Mouse (Mus musculus) embryonic fibroblast, embryonic 13.5 days (primary cell): ENCODE results near the gene 1700001J03Rik. TPM values are rescaled to one million over a fixed set of nuclear protein-coding genes. Genes with fewer than 3 reads are reported as not detected.
"Not testable (repeated sequence)": the region's sequence is repeated elsewhere in the genome, so short reads cannot be mapped to it uniquely, and the experiment has no call there.

Experiments used
- H3K27ac ChIP-seq: 2 replicates; pipeline ENCODE4 v1.5.1; 2012; ENCODE audit warnings: low read length, control low read depth, inconsistent platforms; ENCODE audit not compliant: insufficient read depth
- H3K4me1 ChIP-seq: 2 replicates; pipeline ENCODE4 v1.6.1; 2011; ENCODE audit warnings: low read length; ENCODE audit not compliant: control insufficient read depth, insufficient read depth
- H3K4me3 ChIP-seq: 2 replicates; pipeline ENCODE4 v1.5.1; 2011; ENCODE audit warnings: mild to moderate bottlenecking, control low read depth, low read length; ENCODE audit not compliant: insufficient read depth
- CTCF ChIP-seq: IDR thresholded peaks from 2 replicates; pipeline ENCODE4 v1.5.1; 2011; ENCODE audit warnings: mild to moderate bottlenecking, control low read depth, low read length, moderate library complexity, borderline replicate concordance; ENCODE audit not compliant: insufficient read depth
- POLR2A ChIP-seq: IDR thresholded peaks from 2 replicates; pipeline ENCODE4 v1.6.1; 2011; ENCODE audit warnings: low read depth, mild to moderate bottlenecking, control low read depth, low read length, moderate library complexity
- polyA plus RNA-seq: library from polyadenylated mRNA; stranded (reverse); fragments of >200 nt; gene quantifications from 2 replicates; pipeline ENCODE4 v1.2.4, GENCODE M21; 2011; ENCODE audit warnings: low read depth; ENCODE audit not compliant: missing spikeins, insufficient read length

1700001J03Rik gene
- polyA plus RNA-seq, 1 experiment, result not detected

DNA sequence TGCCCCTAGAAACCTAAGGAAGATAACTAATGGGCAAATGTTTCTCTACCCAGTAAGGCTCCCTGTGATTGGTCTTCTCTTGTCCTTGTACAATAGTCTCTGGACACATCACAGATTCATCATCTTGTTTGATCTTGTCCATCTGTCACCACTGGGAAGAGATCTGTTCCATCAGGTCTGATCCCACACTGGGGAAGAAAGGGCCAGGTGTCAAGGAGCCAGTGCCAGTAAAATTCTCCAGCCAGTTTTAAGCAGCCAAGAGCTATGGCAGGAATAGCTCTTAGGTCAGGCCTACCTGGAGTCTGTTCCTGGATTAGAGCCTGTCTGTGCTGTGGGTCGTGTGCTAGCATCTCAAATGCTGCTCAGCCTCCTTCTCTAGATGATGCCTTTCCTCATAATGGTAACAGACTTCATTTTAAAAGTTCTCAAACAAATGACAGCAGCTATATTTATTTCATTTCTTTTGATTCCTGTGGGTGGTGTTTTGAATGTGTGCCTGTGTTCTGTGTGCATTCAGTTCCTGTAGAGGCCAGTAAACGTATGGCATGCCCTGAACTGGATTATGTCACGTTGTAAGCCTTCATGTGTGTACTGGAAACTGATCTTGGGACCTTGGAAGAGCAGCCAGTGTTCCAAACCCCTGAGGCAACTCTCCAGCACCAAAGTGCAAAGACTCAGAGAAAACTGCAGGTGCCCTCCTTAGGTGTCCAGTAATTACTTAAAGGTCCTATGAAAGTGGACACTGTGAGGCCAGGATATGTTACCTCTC is 5.6 kb upstream of the 1700001J03Rik start:
- Histone ChIP-seq H3K27ac (no peak overlapping the region), H3K4me3 (no peak overlapping the region), H3K4me1 (no peaks in the 10 kb centered on the region)
- TF ChIP-seq POLR2A (no peak), CTCF (no peak)

DNA sequence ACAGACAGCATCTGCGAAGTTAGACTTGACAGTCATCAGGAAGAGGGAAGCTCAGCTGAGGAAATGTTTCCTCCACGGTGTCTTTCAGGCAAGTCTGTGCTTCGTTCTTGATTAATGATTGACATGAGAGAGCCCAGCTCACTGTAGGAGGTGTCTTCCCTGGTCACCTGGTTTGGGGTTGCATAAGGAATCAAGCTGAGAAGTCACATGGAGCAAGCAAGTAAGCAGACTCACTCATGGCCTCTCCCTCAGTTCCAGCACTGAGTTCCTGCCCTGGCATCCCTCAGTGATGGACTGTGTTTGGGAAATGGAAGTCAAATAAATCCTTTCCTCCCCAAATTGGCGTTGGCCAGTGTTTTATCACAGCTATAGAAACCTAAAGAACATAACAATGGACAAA is 5.0 kb upstream of the 1700001J03Rik start:
- H3K4me3 ChIP-seq, result no peak overlapping the region
- no peak overlapping the region for H3K27ac ChIP-seq
- H3K4me1 ChIP-seq, result no peaks in the 10 kb centered on the region
- no peak for TF ChIP-seq POLR2A
- no peak for TF ChIP-seq CTCF

DNA sequence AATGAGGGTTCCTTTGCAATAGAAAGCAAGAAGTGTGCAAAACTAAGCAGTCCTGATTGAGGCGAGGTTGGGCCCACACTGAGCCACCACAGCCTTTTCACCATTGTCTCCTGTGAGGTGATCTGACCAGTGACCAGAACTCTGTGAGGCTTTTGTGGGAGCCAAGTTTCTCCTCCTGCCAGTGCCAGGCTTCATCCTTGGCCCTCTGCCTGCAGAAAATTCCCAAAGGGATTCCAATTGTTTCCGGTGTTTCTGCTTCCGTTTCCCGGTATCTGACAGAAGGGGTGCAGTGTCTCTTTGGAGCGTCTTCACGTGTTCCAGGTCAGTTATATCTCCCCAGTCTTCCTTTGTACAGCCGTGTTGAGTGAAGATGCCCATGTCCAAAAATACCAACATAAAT is 3.6 kb upstream of the 1700001J03Rik start:
- Histone ChIP-seq H3K27ac (no peak overlapping the region), H3K4me1 (no peaks in the 10 kb centered on the region), H3K4me3 (no peak overlapping the region)
- TF ChIP-seq CTCF, result no peak
- TF ChIP-seq POLR2A, result no peak

DNA sequence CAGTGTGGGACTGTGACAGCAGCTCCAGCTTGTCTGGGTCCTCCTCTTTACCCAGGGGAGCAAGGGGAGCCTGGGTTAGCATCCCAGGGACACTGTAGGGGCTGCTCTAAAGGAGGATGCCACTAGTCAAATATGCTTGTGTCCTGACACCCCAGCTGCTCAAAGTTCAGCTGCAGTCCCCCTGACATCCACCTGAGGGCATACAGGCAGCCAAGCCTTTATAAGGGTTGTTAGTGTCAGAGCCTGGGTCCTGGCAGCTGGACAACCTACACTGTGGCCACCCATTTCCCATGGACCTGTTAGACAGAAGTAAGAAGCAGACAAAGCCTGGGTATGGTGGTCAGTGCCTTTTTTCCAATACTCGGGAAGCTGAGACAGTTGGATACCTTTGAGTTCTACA is 3.0 kb upstream of the 1700001J03Rik start:
- Histone ChIP-seq H3K4me3 (no peak overlapping the region), H3K4me1 (no peaks in the 10 kb centered on the region), H3K27ac (no peak overlapping the region)
- TF ChIP-seq POLR2A (no peak), CTCF (no peak)

DNA sequence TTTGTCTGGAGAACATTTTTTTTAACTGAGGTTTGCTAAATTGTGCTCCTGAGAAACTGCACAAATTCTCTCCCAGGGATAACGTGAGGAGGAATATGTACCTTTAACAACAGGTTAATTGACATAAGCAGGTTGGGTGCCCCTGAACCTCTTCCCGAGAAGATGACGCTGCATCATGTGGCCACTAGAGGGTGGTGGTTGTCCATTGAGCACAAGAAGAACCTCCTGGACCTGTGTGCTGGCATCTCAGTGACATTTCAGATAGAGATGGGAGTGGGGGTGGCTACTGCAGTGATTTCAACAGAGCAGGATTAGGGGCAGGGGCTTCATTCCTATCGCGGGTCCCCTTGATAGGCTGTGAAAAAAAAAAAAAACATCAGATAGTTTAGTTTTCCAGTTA is 2.3 kb upstream of the 1700001J03Rik start:
- not testable (repeated sequence) for H3K4me1 ChIP-seq, H3K4me3 ChIP-seq, H3K27ac ChIP-seq
- peak; percentile 73; the same call in 1 of the 2 replicates for TF ChIP-seq CTCF

DNA sequence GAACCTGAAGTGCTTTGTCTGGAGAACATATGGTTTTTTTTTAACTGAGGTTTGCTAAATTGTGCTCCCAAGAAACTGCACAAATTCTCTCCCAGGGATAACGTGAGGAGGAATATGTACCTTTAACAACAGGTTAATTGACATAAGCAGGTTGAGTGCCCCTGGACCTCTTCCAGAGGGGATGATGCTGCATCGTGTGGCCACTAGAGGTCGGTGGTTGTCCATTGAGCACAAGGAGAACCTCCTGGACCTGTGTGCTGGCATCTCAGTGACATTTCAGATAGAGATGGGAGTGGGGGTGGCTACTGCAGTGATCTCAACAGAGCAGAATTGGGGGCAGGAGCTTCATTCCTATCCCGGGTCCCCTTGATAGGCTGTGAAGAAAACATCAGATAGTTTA is 12.4 kb downstream of the 1700001J03Rik start:
- H3K4me1 ChIP-seq, H3K4me3 ChIP-seq, H3K27ac ChIP-seq: not testable (repeated sequence)

DNA sequence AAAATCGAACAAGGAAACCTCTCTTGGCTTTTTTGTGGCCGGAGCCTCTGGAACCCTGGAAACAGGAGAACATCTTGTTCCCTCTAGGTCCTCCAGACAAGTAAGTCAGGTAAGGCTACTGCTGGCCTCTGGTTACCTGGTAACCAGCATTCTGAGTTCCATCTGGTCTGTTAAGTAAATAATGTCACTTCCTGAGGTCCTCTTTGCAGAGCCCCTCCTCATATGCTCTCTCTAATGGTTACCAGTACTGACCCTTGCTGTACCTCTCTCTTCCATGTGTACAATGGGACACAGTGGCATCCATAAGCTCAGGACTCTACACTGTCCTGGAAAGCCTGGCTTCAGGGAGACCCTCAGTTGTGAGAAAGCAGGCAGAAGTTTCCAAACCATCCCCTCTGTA is 14.5 kb downstream of the 1700001J03Rik start, which contains the start of gene Gm6309:
TSS of gene Gm6309 (minus strand) at position 101 of the 400 bp plus-strand sequence.
- not testable (repeated sequence) for H3K27ac ChIP-seq, H3K4me1 ChIP-seq, H3K4me3 ChIP-seq

DNA sequence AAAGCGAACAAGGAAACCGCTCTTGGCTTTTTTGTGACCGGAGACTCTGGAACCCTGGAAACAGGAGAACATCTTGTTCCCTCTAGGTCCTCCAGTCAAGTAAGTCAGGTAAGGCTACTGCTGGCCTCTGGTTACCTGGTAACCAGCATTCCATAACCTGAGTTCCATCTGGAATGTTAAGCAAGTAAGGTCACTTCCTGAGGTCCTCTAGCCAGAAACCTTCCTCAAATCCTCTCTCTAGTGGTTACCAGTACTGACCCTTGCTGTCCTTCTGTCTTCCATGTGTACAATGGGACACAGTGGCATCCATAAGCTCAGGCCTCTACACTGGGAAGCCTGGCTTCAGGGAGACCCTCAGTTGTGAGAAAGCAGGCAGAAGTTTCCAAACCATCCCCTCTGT is 24.7 kb downstream of the 1700001J03Rik start, which contains the start of gene Gm5565:
TSS of gene Gm5565 (minus strand) at position 101 of the 400 bp plus-strand sequence.
- not testable (repeated sequence) for H3K27ac ChIP-seq, H3K4me1 ChIP-seq, H3K4me3 ChIP-seq

DNA sequence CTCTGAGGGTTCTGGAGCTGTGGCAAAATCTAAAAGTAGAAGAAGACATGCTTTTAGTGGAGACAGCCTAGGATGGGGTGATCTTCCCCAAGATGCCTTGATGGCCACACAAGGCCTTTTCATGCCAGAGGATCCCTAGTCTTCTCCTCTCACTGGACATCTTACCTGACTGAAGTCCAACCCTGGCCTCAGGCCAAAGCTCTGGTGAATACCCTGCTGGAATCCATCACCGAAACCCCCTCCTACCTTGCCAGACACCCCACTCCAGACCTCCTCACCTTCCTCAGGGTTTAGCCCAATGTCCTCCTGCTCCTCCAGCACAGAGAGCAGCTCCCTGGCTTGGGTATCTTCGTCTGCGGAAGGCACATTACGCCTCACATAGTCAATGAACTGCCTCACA is 26.8 kb downstream of the 1700001J03Rik start:
- H3K4me3 ChIP-seq, H3K4me1 ChIP-seq, H3K27ac ChIP-seq: not testable (repeated sequence)

DNA sequence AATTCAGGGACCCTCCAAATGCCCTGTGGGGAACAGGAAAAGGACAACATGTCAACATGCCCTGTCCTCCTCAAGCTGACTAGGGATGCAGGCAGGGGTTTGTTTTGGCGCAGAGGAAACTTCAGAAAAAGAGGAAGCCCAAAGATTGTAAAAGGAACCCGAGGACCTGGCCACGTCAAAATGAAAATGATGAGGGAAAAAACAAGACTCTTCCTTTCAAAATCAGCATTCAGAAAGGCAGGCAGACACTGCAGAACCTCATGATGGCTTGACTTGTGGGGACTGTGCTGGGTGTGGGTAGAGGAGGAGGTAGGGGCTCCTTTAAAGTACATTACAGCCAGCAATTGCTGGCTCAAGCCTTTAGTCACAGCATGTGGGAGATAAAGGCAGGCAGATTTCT is 34.6 kb downstream of the 1700001J03Rik start:
- Histone ChIP-seq H3K27ac (no peak overlapping the region), H3K4me3 (no peak overlapping the region), H3K4me1 (no peaks in the 10 kb centered on the region)
- TF ChIP-seq CTCF (no peak), POLR2A (no peak)

DNA sequence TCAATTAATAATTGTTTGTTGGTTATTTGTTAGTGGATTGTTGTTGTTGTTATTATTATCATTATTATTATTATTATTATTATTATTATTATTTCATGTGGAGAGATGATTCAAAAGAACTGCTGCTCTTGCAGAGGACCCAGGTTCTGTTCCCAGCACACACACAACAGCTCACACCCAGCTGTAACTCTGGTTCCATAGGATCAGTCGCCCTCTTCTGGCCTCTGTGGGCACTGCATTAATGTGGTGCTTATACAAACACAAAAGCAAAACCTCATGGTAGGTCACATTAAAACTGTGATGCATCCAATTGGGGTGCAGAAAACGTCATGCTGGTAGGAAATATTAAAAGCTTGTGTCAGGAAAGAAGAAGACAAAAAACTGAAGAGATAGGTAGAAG is 37.2 kb downstream of the 1700001J03Rik start:
- Histone ChIP-seq H3K4me3 (no peak overlapping the region), H3K4me1 (no peaks in the 10 kb centered on the region), H3K27ac (no peak overlapping the region)
- TF ChIP-seq POLR2A (no peak), CTCF (no peak)

Other genes starting within 250 kb of the 1700001J03Rik start
- not detected in 2 replicates for gene Cyp3a25, start 175.7 kb downstream of the 1700001J03Rik start, polyA plus RNA-seq
- not detected in 2 replicates for gene Cyp3a59, start 106.0 kb downstream of the 1700001J03Rik start, polyA plus RNA-seq
- not detected in 2 replicates for gene Gm5565, start 24.8 kb downstream of the 1700001J03Rik start, polyA plus RNA-seq
- not detected in 2 replicates for gene Gm6309, start 14.6 kb downstream of the 1700001J03Rik start, polyA plus RNA-seq
- gene Rnf6, start 36.3 kb upstream of the 1700001J03Rik start, polyA plus RNA-seq, result 68.8 and 72.9 TPM in 2 replicates
- gene Cdk8, start 45.9 kb upstream of the 1700001J03Rik start, polyA plus RNA-seq, result 53.0 and 54.3 TPM in 2 replicates
- gene Wasf3, start 199.7 kb upstream of the 1700001J03Rik start, polyA plus RNA-seq, result 9.1 and 10.6 TPM in 2 replicates